In the genomic region with DNA sequence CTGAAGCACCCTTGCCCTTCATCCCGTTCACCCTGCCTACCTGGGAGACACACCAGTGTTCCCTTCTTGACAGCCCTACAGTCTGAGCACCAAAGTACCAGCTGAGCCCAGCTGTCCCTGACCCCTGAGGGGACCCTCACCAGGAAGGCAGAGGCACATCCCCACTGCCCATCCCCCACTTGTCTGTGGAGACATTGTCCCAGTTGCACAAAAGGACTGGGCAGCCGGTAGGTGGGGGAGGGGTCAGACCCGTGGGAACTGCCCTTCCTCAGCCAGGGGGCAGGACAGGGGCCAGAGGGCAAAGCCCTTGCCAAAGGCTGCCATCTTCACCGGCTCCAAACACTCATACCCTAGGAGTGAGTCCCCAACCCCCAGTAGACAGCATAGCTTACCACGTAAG, we compare ENCODE assay signal across 17 mouse cellular contexts. TPM values are rescaled to one million over a fixed set of nuclear protein-coding genes. Genes with fewer than 3 reads are reported as not detected.
DNase-seq lines count a peak whose midpoint lies in the region; ATAC-seq and TF ChIP-seq lines count a peak whose summit lies in the region.
"Had no signal": no experiment of that assay in that cellular context is flagged by ENCODE, and none has a peak within 500 bp of the region (broad histone marks: within the 10 kb centered on the region; RNA-seq: fewer than 3 reads in every experiment).

No protein-coding gene starts in this region.

- H3K9ac ChIP-seq in forebrain, postnatal 0 days: no peak overlapping the region
- no peak overlapping the region for H3K9ac ChIP-seq in forebrain, embryonic 13.5 days
- no peak overlapping the region for H3K9ac ChIP-seq in neural tube, embryonic 15.5 days (replicated peaks)
- H3K9ac ChIP-seq: liver, embryonic 12.5 days had no signal

- peak overlapping the region; percentile 30 for H3K4me3 ChIP-seq in forebrain, embryonic 10.5 days
- no peak overlapping the region for H3K4me3 ChIP-seq in forebrain, postnatal 0 days (ENCODE audit: low read depth, low read length)
- H3K4me3 ChIP-seq in forebrain, embryonic 13.5 days: no peak overlapping the region
- no peak overlapping the region for H3K4me3 ChIP-seq in neural tube, embryonic 15.5 days (replicated peaks)
- H3K4me3 ChIP-seq: layer of hippocampus, adult 2 months; liver, embryonic 12.5 days had no signal

- no peak overlapping the region for H3K4me2 ChIP-seq in forebrain, postnatal 0 days (ENCODE audit: low read depth)
- H3K4me2 ChIP-seq in forebrain, embryonic 13.5 days: no peak overlapping the region
- no peak overlapping the region for H3K4me2 ChIP-seq in neural tube, embryonic 15.5 days
- H3K4me2 ChIP-seq: liver, embryonic 12.5 days had no signal

- no peak for TF ChIP-seq CTCF in forebrain, postnatal 0 days (IDR thresholded peaks at IDR 0.05; ENCODE audit: low read depth)

- H3K27ac ChIP-seq in forebrain, embryonic 10.5 days: peak overlapping the region; percentile 97
- H3K27ac ChIP-seq in forebrain, postnatal 0 days (ENCODE audit: low read depth, low read length): no peak overlapping the region
- peak overlapping the region; percentile 33 for H3K27ac ChIP-seq in forebrain, embryonic 13.5 days
- H3K27ac ChIP-seq in neural tube, embryonic 15.5 days (replicated peaks): 0 out of 2 replicates have a peak overlapping the region, but pooled peaks have one; percentile 18
- H3K27ac ChIP-seq: liver, embryonic 12.5 days had no signal

- no peaks in the 10 kb centered on the region for H3K9me3 ChIP-seq in forebrain, embryonic 10.5 days
- no peaks in the 10 kb centered on the region for H3K9me3 ChIP-seq in forebrain, postnatal 0 days (ENCODE audit: low read length)
- H3K9me3 ChIP-seq in forebrain, embryonic 13.5 days (replicated peaks): no peaks in the 10 kb centered on the region
- no peaks in the 10 kb centered on the region for H3K9me3 ChIP-seq in neural tube, embryonic 15.5 days (replicated peaks)
- H3K9me3 ChIP-seq: liver, embryonic 12.5 days had no signal

- no peak for ATAC-seq in forebrain, postnatal 0 days
- ATAC-seq in forebrain, embryonic 13.5 days: no peak
- no peak for ATAC-seq in neural tube, embryonic 15.5 days (ENCODE audit: low FRiP score)
- ATAC-seq: intestine, postnatal 0 days; liver, embryonic 12.5 days had no signal

- DNase-seq in forebrain, embryonic 10.5 days (ENCODE audit: extremely low spot score, low spot score): peak; percentile 52
- no peak for DNase-seq in forebrain, postnatal 0 days
- DNase-seq in kidney, postnatal 10 days: peak; percentile 52
- DNase-seq in kidney, adult 11 months: no peak
- DNase-seq in urinary bladder, postnatal 25 days (ENCODE audit: low spot score): no peak
- DNase-seq in urinary bladder, postnatal 36 days (ENCODE audit: low spot score in 2 of 2): no peak
- DNase-seq: cerebellum, postnatal 25 days; gastrocnemius, postnatal 10 days had no signal

- peaks cover 87% of the 10 kb centered on the region for H3K4me1 ChIP-seq in forebrain, embryonic 10.5 days
- H3K4me1 ChIP-seq in forebrain, postnatal 0 days (ENCODE audit: insufficient read depth): peaks cover 4% of the 10 kb centered on the region; the same call in 1 of the 2 replicates
- peaks cover 53% of the 10 kb centered on the region for H3K4me1 ChIP-seq in forebrain, embryonic 13.5 days
- H3K4me1 ChIP-seq in neural tube, embryonic 15.5 days: peaks cover 31% of the 10 kb centered on the region

- 13% methylated on average over 5 of the region's 5 CpGs for WGBS in forebrain, embryonic 10.5 days
- WGBS in forebrain, postnatal 0 days: 19% methylated on average over 5 of the region's 5 CpGs
- 11% methylated on average over 5 of the region's 5 CpGs for WGBS in forebrain, embryonic 13.5 days
- 12% methylated on average over 5 of the region's 5 CpGs for WGBS in neural tube, embryonic 15.5 days

- no peaks in the 10 kb centered on the region for H3K36me3 ChIP-seq in forebrain, embryonic 10.5 days (replicated peaks)
- H3K36me3 ChIP-seq in forebrain, postnatal 0 days (ENCODE audit: insufficient read depth): no peaks in the 10 kb centered on the region
- no peaks in the 10 kb centered on the region for H3K36me3 ChIP-seq in forebrain, embryonic 13.5 days (ENCODE audit: poor library complexity, severe bottlenecking)
- H3K36me3 ChIP-seq in neural tube, embryonic 15.5 days: no peaks in the 10 kb centered on the region
- H3K36me3 ChIP-seq: liver, embryonic 12.5 days had no signal

- no peaks in the 10 kb centered on the region; the same call in 1 of the 2 replicates for H3K27me3 ChIP-seq in forebrain, embryonic 10.5 days (ENCODE audit: poor library complexity, severe bottlenecking)
- H3K27me3 ChIP-seq in forebrain, postnatal 0 days (ENCODE audit: insufficient read depth, low read length): no peaks in the 10 kb centered on the region
- no peaks in the 10 kb centered on the region for H3K27me3 ChIP-seq in forebrain, embryonic 13.5 days
- no peaks in the 10 kb centered on the region for H3K27me3 ChIP-seq in neural tube, embryonic 15.5 days (replicated peaks)

RNA-seq across cellular contexts. Expression of gene Nrarp, which starts 10.8 kb away (rescaled TPM):
- 37.4 and 40.7 TPM in 2 replicates for polyA plus RNA-seq in forebrain, embryonic 10.5 days (2016; fragmentation: Nextera tagmentation; extraction: Ambion mirVana)
- total RNA-seq in forebrain, postnatal 0 days (2014; rRNA removed): 38.2 and 40.0 TPM in 2 replicates
- polyA plus RNA-seq in forebrain, postnatal 0 days (2015; fragmentation: Nextera tagmentation; extraction: Ambion mirVana): 17.0 and 17.8 TPM in 2 replicates
- polyA plus RNA-seq in forebrain, embryonic 13.5 days (2015; fragmentation: Nextera tagmentation; extraction: Ambion mirVana): 29.2 and 30.8 TPM in 2 replicates
- polyA plus RNA-seq in neural tube, embryonic 15.5 days (2015; fragmentation: Nextera tagmentation; extraction: Ambion mirVana): 15.0 and 16.8 TPM in 2 replicates

RNA-seq across cellular contexts. Expression of gene Tor4a, which starts 26.9 kb away (rescaled TPM):
- 1.3 and 1.5 TPM in 2 replicates for polyA plus RNA-seq in forebrain, embryonic 10.5 days (2016; fragmentation: Nextera tagmentation; extraction: Ambion mirVana)
- total RNA-seq in forebrain, postnatal 0 days (2014; rRNA removed): 1.7 and 3.3 TPM in 2 replicates
- polyA plus RNA-seq in forebrain, postnatal 0 days (2015; fragmentation: Nextera tagmentation; extraction: Ambion mirVana): 0.92 and 1.2 TPM in 2 replicates
- polyA plus RNA-seq in forebrain, embryonic 13.5 days (2015; fragmentation: Nextera tagmentation; extraction: Ambion mirVana): 0.66 and 0.78 TPM in 2 replicates
- 1.6 and 5.9 TPM in 2 replicates for polyA plus RNA-seq in neural tube, embryonic 15.5 days (2015; fragmentation: Nextera tagmentation; extraction: Ambion mirVana)

RNA-seq across cellular contexts. Expression of gene Nelfb, which starts 41.5 kb away (rescaled TPM):
- 128 and 130 TPM in 2 replicates for polyA plus RNA-seq in forebrain, embryonic 10.5 days (2016; fragmentation: Nextera tagmentation; extraction: Ambion mirVana)
- 94.6 and 115 TPM in 2 replicates for total RNA-seq in forebrain, postnatal 0 days (2014; rRNA removed)
- polyA plus RNA-seq in forebrain, postnatal 0 days (2015; fragmentation: Nextera tagmentation; extraction: Ambion mirVana): 57.1 and 76.1 TPM in 2 replicates
- 95.4 and 104 TPM in 2 replicates for polyA plus RNA-seq in forebrain, embryonic 13.5 days (2015; fragmentation: Nextera tagmentation; extraction: Ambion mirVana)
- polyA plus RNA-seq in neural tube, embryonic 15.5 days (2015; fragmentation: Nextera tagmentation; extraction: Ambion mirVana): 101 and 105 TPM in 2 replicates

RNA-seq across cellular contexts. Expression of gene Stpg3, which starts 44.7 kb away (rescaled TPM):
- not detected in 2 replicates for polyA plus RNA-seq in forebrain, embryonic 10.5 days (2016; fragmentation: Nextera tagmentation; extraction: Ambion mirVana)
- total RNA-seq in forebrain, postnatal 0 days (2014; rRNA removed): not detected in 2 replicates
- polyA plus RNA-seq in forebrain, postnatal 0 days (2015; fragmentation: Nextera tagmentation; extraction: Ambion mirVana): not detected in 2 replicates
- polyA plus RNA-seq in forebrain, embryonic 13.5 days (2015; fragmentation: Nextera tagmentation; extraction: Ambion mirVana): not detected in 2 replicates
- polyA plus RNA-seq in neural tube, embryonic 15.5 days (2015; fragmentation: Nextera tagmentation; extraction: Ambion mirVana): not detected in 2 replicates
- total RNA-seq: gastrocnemius, postnatal 10 days; heart, postnatal 10 days; left cerebral cortex, postnatal 10 days; neutrophil, adult 5-6 weeks had no signal
- polyA plus RNA-seq: intestine, postnatal 0 days; liver, embryonic 12.5 days had no signal

RNA-seq across cellular contexts. Expression of gene Fam166a, which starts 48.8 kb away (rescaled TPM):
- 0.67 and 0.80 TPM in 2 replicates for polyA plus RNA-seq in forebrain, embryonic 10.5 days (2016; fragmentation: Nextera tagmentation; extraction: Ambion mirVana)
- not detected in 2 replicates for total RNA-seq in forebrain, postnatal 0 days (2014; rRNA removed)
- polyA plus RNA-seq in forebrain, postnatal 0 days (2015; fragmentation: Nextera tagmentation; extraction: Ambion mirVana): 0.94 TPM in 1 of 2 replicates, not detected in the other
- 0.21 TPM in 1 of 2 replicates, not detected in the other for polyA plus RNA-seq in forebrain, embryonic 13.5 days (2015; fragmentation: Nextera tagmentation; extraction: Ambion mirVana)
- not detected in 2 replicates for polyA plus RNA-seq in neural tube, embryonic 15.5 days (2015; fragmentation: Nextera tagmentation; extraction: Ambion mirVana)
- total RNA-seq: gastrocnemius, postnatal 10 days; heart, postnatal 10 days; layer of hippocampus, adult 2 months; left cerebral cortex, postnatal 10 days; megakaryocyte progenitor cell, adult 5-6 weeks; neutrophil, adult 5-6 weeks had no signal
- polyA plus RNA-seq: liver, embryonic 12.5 days had no signal

Comparison
In these comparisons a context has a peak if more than half of its experiments do, and no peak if none do; other contexts are left out.
1. DNase-seq: peak in forebrain, embryonic 10.5 days (single experiment) and kidney, postnatal 10 days (single experiment); none in forebrain, postnatal 0 days (single experiment), kidney, adult 11 months (single experiment), urinary bladder, postnatal 25 days (single experiment) and urinary bladder, postnatal 36 days (0 of 2).